ENCODE assay signal across 7 mouse cellular contexts in genomic region chr15:27788122-27788759, GRCm38 (mm10).
A peak's percentile ranks its signal among the peaks of the same experiment; 100 is the strongest.
DNase-seq lines count a peak whose midpoint lies in the region; ATAC-seq lines count a peak whose summit lies in the region.

No protein-coding gene starts in this region.

- H3K4me3 ChIP-seq in intestine, embryonic 16.5 days (ENCODE audit: low read length) = peak overlapping the region; percentile 49
- peak overlapping the region; percentile 20 for H3K4me3 ChIP-seq in midbrain, embryonic 13.5 days (replicated peaks)

- peak overlapping the region; percentile 44 for H3K4me2 ChIP-seq in intestine, embryonic 16.5 days (ENCODE audit: low read depth, low read length)
- H3K4me2 ChIP-seq in midbrain, embryonic 13.5 days (replicated peaks) = peak overlapping the region; percentile 40

- DNase-seq in MN1 (ENCODE audit: low spot score) = peak; percentile 89
- peak; percentile 88 for DNase-seq in NIH3T3 (ENCODE audit: low read depth)
- peak; percentile 97 for DNase-seq in heart, adult 11 months
- DNase-seq in adrenal gland, adult 2 months = no peak
- DNase-seq in c-Kit-positive CD71-positive TER-119-positive erythroid progenitor cells, embryonic 14.5 days (ENCODE audit: low spot score) = no peak

- H3K36me3 ChIP-seq in intestine, embryonic 16.5 days (ENCODE audit: control insufficient read depth, insufficient read depth, low read length) = no peaks in the 10 kb centered on the region
- H3K36me3 ChIP-seq in midbrain, embryonic 13.5 days = no peaks in the 10 kb centered on the region

- H3K9ac ChIP-seq in intestine, embryonic 16.5 days (ENCODE audit: low read depth, low read length) = peak overlapping the region; percentile 65
- H3K9ac ChIP-seq in midbrain, embryonic 13.5 days (replicated peaks) = peak overlapping the region; percentile 39

- ATAC-seq in intestine, embryonic 16.5 days = peak; percentile 65
- peak; percentile 64 for ATAC-seq in midbrain, embryonic 13.5 days

- H3K4me1 ChIP-seq in intestine, embryonic 16.5 days (ENCODE audit: control insufficient read depth, insufficient read depth, low read length) = peaks cover 52% of the 10 kb centered on the region
- H3K4me1 ChIP-seq in midbrain, embryonic 13.5 days (replicated peaks) = peaks cover 92% of the 10 kb centered on the region

- H3K27ac ChIP-seq in intestine, embryonic 16.5 days (ENCODE audit: low read length) = peak overlapping the region; percentile 87
- H3K27ac ChIP-seq in midbrain, embryonic 13.5 days = peak overlapping the region; percentile 72

- no peaks in the 10 kb centered on the region for H3K9me3 ChIP-seq in intestine, embryonic 16.5 days (ENCODE audit: control insufficient read depth, low read length)
- H3K9me3 ChIP-seq in midbrain, embryonic 13.5 days = no peaks in the 10 kb centered on the region

- no peaks in the 10 kb centered on the region for H3K27me3 ChIP-seq in intestine, embryonic 16.5 days (replicated peaks; ENCODE audit: control insufficient read depth, insufficient read depth, low read length)
- H3K27me3 ChIP-seq in midbrain, embryonic 13.5 days = no peaks in the 10 kb centered on the region

- 38% methylated on average over 17 of the region's 17 CpGs for WGBS in intestine, embryonic 16.5 days
- WGBS in midbrain, embryonic 13.5 days = 15% methylated on average over 17 of the region's 17 CpGs

Comparison
In these comparisons a context has a peak if more than half of its experiments do, and no peak if none do; other contexts are left out.
1. DNase-seq: peak in MN1 (single experiment), NIH3T3 (single experiment) and heart, adult 11 months (single experiment); none in adrenal gland, adult 2 months (single experiment) and c-Kit-positive CD71-positive TER-119-positive erythroid progenitor cells, embryonic 14.5 days (single experiment).